Mouse (Mus musculus): ENCODE results near the gene Gm13178. TPM values are rescaled to one million over a fixed set of nuclear protein-coding genes. Genes with fewer than 3 reads are reported as not detected.

The Gm13178 gene
- total RNA-seq (2014; fragmentation: Nextera tagmentation) (not detected in 2 replicates), total RNA-seq (2017) (not detected in 2 replicates)

DNA sequence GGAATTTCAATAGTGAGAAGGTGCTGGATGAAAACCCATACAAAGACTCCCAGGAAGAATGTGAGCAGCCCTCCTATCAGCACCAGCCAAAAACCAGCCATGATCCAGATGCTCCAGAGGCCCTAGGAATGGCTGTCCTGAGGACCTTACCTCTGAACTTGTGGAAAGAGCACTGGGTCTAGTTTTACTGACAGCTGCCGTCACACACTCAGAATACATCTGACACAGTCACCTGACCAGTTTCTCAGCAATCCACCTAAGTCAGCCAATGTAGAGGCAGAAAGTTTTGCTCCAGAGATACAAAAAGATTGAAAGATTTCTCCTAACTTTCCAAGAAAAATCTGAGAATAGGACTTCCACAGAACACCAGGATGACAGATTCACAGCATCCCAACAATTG, at the start of gene Gm13178:
Gm13178 (minus strand) TSS at position 101 of the 400 bp plus-strand sequence.
- no peak for ATAC-seq (replicated peaks; ENCODE audit: poor library complexity, severe bottlenecking)

DNA sequence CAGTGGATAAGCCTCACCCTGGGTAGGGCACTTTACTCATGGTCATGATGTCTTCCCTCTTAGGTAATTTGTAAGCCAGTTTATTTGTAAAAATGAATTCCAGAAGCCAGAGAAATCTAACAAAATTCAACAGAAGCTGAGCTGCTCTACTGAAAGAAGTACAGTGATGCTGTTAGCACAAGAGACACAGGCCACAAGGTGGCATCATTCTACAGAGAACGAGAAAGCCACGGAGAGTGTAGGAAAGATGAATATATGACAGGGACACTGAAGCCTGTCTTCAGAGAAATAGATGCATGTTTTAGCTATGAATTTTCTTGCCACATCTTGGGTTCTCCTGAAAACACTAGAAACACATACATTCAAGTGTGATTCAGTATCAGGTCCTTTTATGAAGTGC, 44.5 kb upstream of the Gm13178 start:
- ATAC-seq (replicated peaks; ENCODE audit: poor library complexity, severe bottlenecking) = peak; percentile 82

DNA sequence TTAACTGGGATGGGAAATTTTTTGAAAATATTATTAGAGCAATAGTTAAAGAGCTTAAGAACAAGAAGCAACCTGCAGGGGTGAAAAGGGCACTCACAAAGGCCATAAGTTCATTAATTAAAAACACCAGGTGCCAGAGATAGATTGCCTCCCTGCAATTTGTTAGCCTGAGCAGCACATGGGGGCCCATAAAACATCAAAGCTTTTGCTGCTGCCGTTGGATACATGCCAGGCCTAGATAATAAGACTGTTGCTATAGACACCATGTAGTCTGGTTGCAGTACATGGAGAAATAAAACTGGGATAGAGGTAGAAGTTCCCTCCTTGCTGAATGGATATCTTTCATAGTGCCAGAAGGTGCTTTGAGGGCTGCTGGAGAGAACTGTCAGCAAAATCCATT, 27.9 kb upstream of the Gm13178 start:
- ATAC-seq (replicated peaks; ENCODE audit: poor library complexity, severe bottlenecking) = no peak

DNA sequence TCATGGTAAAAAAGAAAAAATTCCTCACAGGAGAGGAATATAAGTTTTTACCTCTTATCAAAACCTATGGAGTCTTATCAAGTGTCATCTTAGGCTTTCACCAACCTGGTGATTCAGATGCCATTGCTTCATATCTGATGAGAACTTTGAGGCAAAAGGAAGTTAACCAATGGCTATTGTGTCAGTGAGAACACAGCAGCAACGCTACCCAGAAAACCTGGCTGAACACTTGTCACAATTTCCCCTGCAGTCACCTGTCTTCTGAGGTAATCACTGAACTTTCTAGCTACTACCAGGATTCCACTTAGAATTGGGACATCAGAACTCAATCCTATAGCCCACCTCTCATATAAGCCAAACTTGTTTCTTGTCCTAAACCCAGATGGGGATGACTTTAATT, 1.5 kb downstream of the Gm13178 start:
- no peak for ATAC-seq (replicated peaks; ENCODE audit: poor library complexity, severe bottlenecking)

DNA sequence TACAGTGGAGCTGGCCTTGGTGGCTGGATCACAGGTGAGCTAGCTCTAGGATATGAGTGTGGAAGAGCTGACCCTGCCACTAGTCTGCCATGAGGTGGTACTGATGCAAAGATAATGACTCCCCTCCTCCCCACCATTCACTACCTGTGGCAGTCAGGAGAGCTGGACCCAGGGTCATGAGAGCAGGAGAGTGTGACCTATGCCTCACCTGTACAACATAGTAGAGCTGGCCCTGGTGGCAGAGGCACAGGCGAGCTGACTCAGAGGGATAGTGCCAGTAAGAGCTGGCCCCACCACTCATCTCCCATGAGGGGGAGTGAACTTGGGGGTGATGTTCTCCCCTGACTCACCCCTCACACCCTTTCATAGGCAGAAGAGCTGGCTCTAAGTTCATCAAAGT, 2.9 kb downstream of the Gm13178 start:
- ATAC-seq (replicated peaks; ENCODE audit: poor library complexity, severe bottlenecking) = no peak

DNA sequence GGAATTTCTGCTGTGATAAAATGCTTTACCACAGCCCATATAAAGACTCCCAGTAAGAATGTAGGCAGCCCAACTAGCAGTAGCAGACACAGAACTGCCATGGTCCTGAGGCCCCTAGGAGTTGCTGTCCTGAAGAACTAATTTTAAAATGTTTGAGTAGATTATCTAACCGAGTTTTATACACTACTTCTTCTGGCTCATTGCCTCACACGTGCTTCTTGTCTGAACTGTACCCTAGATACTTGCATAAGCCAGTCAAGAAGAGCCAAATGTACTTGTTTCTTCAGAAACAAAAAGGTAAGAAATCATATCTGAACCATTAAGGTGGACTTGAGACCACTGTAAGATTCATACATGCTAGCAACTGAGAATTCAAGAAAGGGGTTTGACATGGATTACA, 34.9 kb downstream of the Gm13178 start, which contains the start of gene Gm436:
Gm436 (minus strand) TSS at position 101 of the 400 bp plus-strand sequence.
- no peak for ATAC-seq (replicated peaks; ENCODE audit: poor library complexity, severe bottlenecking)

Other genes with a start within 250 kb of the Gm13178 start
- gene 9430007A20Rik, start 201.6 kb downstream of the Gm13178 start, total RNA-seq (2014; fragmentation: Nextera tagmentation) = not detected in 2 replicates
- gene 9430007A20Rik, start 201.6 kb downstream of the Gm13178 start, total RNA-seq (2017) = not detected in 2 replicates
- gene Gm13124, start 156.3 kb downstream of the Gm13178 start, total RNA-seq (2014; fragmentation: Nextera tagmentation) = not detected in 2 replicates
- not detected in 2 replicates for gene Gm13124, start 156.3 kb downstream of the Gm13178 start, total RNA-seq (2017)
- not detected in 2 replicates for gene Aadacl4, start 107.7 kb downstream of the Gm13178 start, total RNA-seq (2014; fragmentation: Nextera tagmentation)
- not detected in 2 replicates for gene Aadacl4, start 107.7 kb downstream of the Gm13178 start, total RNA-seq (2017)
- not detected in 2 replicates for gene Gm436, start 35.0 kb downstream of the Gm13178 start, total RNA-seq (2014; fragmentation: Nextera tagmentation)
- not detected in 2 replicates for gene Gm436, start 35.0 kb downstream of the Gm13178 start, total RNA-seq (2017)
- gene Gm438, start 65.2 kb upstream of the Gm13178 start, total RNA-seq (2014; fragmentation: Nextera tagmentation) = not detected in 2 replicates
- not detected in 2 replicates for gene Gm438, start 65.2 kb upstream of the Gm13178 start, total RNA-seq (2017)
- gene Dhrs3, start 171.4 kb upstream of the Gm13178 start, total RNA-seq (2014; fragmentation: Nextera tagmentation) = 30.0 and 33.7 TPM in 2 replicates
- gene Dhrs3, start 171.4 kb upstream of the Gm13178 start, total RNA-seq (2017) = 17.5 and 32.3 TPM in 2 replicates